Mouse (Mus musculus): ENCODE measurements around the gene Matn3.

Matn3 gene

DNA sequence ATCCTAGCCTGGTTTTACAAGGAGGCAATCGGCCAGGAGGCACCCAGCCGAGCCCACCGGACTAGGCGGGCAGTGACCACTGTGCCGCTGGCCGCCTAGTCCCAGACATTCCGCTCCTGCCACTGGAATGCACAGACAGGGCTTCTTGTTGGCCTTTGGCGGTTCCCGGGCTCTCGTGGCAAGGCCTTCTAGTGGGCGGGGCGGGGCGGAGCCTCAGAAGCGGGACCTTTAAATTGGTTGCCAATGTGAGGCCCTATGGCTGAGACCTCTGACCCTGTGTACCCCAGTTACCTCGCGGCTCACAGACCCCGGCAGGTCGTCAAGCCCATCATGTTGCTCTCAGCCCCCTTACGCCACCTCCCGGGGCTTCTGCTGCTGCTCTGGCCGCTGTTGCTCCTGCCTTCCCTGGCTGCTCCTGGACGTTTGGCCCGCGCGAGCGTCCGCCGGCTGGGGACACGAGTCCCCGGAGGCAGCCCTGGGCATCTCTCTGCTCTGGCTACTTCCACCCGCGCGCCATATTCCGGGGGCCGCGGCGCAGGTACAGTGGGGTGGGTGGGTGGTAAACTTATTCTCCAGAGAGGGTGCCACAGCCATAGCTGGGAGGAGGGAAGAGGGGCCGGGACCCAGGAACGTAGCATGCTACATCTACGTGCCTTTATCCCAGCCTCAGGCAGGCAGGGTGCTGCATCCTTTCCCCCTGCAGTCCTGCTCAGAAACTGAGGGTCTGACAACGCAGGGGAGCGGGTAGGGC is at the start of gene Matn3:
Matn3 (plus strand) TSS at position 216 of the 751 bp plus-strand sequence.
- DNase-seq (ENCODE audit: low spot score): peak; percentile 70

DNA sequence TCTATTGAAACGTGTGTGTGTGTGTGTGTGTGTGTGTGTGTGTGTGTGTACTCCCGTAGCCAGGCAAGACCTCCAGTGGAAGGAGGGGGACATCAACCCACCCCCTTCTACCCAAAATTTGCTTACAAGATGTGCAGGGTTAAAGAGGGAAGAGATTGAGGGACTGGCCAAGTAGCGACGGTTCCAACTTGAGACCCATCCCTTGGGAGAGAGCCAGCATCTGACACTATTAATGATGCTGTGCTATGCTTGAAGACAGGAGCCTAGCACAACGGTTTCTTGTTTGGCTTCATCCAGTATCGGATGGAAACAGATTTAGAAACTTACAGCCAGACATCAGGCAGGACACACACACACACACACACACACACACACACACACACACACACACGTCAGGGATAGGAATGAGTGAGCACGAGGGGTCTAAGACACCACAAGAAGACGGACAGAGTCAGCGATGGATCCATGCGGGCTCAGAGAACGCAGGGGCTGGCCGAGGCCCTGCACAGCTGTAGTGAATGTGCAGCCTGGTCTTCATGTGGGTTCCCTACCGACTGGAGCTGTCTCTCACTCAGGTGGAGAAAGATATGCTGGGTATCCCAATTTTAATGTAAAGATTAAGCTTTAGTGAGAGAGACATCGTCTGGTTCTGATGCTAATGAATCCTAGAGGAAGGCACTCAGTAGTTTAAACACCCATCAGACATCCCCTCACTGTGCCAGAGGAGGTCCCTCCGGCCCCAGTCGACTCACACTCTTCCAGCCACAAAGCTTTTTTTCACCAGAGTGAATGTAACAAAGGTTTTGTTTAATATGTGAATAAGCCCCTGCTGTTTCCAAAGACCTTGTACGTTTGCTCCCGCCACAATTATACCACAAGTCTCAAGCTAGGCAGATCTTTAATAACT is 48.6 kb upstream of the Matn3 start:
- DNase-seq (ENCODE audit: low spot score): no peak

DNA sequence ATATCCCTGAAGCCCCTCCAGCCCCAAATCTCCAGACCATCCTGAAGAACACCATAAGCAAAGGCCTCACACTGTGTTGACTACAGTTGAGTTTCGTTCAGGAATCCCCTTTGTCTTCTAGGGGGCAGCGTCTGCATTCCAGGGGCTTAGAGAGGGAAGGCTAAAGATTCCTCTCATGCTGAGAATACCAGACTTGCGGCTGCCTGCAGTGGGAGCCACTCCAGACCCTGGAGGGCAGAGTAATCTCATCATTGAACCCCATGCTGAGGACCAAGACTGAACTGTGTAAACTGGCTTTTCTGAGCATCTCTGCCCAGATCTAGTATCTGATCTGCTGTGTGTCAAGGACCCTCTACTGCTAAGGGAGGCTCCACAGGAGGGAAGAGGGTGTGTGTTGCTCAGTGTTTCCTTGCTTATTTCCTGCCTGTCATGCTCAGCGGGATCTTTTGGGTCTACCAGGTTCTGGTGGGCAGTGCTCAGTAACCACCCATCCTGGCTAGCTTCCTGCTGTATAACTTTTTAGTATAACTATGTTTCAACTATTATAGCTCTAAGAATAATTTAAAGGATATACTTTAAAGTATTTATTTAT is 47.5 kb upstream of the Matn3 start:
- no peak for DNase-seq (ENCODE audit: low spot score)

DNA sequence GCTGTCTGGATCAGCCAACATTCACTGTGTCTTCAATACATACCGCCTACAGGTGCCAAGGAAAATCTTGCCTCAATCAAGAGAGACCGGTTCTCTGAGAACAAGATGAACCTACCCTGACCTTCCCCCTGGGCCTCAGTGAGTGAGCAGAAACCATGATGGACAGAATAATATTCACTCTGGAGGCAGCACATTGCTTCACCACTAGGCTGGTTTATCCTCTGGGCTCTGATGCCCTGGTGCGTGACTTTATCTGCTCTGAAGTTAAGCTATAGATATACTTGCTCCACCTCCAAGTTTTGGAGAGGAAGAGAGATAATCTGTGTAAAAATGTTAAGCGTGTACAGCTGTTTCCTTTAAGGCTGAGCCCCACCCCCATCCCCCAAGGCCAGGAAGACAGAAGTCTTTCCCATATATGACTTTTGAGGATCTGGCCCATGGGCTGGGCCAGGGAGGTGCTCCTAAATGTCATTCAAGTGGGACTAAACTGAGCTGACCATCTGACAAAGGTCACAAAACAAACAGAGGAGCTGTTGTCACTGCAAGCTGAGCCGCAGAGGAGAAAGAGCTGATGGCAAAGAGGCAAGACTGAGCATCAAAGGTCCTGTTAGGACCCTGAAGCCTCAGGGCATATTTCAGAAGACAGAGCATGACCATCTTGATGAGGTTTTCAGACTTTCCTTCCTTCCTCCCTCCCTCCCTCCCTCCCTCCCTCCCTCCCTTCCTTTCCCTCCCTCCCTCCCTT is 46.6 kb upstream of the Matn3 start:
- DNase-seq (ENCODE audit: low spot score): no peak

DNA sequence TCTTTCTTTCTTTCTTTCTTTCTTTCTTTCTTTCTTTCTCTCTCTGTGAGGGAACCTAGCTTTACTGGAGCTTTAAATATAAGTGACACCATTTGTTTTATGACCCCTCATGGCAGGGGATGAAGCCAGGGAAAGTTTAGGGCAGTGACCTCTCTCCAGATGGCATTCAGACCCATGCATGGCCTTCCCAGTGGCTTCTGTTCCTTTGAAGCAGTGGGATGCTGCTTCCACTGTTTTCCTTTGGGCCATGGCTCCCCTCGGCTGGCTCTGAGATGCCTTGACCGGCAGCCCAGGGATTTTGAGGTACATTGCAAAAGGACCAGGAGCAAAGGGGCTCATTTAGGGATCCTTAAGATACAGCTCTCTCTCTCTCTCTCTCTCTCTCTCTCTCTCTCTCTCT is 45.8 kb upstream of the Matn3 start:
- DNase-seq (ENCODE audit: low spot score): no peak

DNA sequence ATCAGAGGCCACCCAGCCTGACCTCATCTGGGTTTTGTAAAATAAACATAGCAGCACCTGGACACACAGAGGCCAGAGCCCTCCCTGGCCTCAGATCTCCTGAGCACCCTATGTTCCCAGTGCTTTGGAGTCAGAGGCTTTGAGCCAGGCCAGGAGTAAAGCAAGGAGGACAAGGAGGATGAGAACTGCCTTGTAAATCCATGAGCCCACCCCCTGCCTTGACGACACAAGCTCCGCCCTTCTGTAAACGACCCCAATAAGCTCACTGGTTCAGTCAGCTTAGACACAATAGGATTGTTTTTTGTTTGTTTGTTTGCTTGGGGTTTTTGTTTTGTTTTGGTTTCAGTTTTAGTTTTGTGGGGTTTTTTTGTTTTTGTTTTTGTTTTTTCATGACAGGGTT is 45.2 kb upstream of the Matn3 start:
- no peak for DNase-seq (ENCODE audit: low spot score)

DNA sequence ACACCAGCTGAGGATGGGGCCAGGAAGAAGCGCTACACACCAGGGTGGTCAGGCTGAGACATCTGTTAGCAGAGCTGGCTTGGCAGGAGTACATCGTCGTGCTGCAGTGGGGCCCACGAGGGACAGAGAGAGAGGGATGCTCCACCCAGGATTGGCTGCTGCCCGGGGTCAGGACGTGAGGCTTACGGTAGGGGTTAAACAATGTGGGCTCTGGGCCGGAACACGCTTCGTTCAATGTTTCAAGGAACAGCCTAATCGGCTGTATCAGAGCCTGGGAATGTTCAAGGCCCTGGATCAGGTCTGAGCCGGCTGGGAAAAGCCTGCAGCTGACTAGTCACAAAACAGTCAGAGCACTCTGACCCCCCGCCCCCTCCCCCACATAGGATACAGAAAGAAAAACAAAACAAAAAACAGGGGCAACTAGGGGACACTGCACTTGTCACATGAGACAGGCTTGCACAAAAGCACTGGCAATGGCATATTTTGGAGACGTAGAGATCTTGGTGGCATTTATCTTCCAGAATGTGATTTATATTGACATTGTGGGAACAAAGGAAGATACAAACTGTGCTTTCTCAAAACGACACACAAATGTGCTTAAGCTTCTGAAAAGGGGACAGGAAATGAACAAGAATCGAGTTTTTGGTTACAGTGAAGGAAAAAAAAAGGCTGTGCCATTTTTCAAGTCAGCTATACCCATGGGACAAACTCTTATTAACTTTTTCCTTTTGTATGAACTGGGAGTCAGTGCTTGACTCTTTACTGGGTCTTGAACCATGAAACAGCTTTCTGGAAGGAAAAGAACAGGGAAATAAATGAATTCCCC is 34.7 kb upstream of the Matn3 start:
- no peak for DNase-seq (ENCODE audit: low spot score)

DNA sequence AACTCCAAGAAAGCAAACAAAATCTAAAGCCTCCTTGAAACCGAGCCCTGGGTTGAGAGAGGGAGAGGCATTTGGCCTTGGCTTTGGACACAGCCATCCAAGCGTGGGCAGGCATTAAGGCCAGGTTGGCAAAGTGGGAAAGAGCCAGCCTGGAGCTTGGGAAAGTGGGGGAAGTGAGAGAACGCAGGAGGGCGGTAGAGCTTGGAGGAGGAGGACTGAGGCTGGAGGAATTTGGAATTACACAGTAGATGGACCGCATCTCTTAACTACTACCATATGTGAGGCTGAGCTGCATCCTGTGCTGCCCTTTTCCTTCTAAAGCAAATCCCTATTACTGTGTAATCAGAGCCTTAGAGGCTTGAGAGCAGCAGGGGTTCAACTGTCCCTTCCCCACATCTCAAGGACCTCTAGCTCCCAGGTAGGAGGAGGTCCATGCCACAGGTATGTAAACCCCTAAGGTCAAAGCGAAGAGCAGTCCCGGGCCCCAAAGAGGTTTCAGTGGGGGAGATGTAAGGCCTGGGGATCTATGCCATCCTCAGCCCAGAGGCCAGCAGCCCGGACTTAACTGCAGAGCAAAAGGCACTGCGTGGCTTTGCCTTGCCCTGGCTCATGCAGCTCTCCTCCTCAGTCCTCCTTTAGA is 33.9 kb upstream of the Matn3 start:
- DNase-seq (ENCODE audit: low spot score): no peak

DNA sequence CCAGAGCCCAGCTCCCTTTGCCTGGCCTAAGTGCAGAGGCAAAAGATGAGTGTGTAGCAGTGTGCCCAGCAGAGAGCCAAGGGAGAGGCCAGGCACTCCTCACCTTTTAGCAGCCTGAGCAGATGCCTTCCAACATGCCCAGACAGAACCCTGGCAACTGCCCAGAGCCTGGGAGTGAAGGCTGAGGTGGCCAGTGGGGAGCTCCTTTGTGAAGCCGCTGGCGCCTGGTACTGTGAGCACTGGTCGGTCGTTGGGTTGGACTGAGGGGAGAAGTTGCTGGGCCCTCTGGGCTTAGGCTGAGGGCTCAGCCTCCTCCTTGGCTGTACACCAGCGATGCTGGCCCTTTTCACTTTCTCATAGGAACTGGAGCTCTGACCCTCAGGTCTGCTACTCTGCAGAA is 31.4 kb upstream of the Matn3 start:
- DNase-seq (ENCODE audit: low spot score): peak; percentile 75

DNA sequence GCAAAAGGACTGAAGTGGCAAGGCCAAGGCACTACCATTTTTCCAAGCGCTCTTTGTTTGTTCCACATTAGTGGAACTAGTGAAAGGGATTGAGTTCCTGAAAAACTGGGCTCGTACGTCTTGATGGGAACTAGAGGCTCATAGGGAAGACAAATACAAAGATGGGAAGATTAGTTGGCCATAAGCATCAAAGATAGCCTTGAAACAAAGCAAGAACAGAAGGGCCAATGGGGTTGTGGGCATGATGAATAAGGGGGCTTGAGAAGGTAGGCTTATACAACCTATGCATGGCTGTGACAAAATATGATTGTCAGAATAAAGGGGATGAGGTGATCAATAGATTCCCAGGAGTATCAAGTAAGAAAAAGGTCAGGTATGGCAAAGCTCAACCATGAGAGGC is 28.5 kb upstream of the Matn3 start:
- DNase-seq (ENCODE audit: low spot score): no peak

DNA sequence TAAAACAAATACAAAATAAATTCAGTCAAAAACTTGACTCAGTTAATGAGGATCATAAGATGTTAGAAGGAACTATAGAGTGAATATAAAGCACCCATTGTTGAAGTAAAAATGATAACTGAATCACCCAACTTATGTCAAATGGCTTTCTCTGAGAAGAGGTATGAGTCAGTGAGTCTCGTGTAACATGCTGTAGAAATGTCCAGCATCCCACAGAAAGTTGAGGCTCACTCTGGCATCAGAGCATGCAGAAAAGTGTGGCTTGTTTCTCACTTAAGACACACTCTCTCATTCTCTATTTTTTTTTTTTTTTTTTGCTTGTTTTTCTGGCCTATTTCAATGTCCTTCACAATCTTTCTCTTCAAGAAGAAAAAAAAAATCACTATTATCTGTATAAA is 26.7 kb upstream of the Matn3 start:
- DNase-seq (ENCODE audit: low spot score): no peak

DNA sequence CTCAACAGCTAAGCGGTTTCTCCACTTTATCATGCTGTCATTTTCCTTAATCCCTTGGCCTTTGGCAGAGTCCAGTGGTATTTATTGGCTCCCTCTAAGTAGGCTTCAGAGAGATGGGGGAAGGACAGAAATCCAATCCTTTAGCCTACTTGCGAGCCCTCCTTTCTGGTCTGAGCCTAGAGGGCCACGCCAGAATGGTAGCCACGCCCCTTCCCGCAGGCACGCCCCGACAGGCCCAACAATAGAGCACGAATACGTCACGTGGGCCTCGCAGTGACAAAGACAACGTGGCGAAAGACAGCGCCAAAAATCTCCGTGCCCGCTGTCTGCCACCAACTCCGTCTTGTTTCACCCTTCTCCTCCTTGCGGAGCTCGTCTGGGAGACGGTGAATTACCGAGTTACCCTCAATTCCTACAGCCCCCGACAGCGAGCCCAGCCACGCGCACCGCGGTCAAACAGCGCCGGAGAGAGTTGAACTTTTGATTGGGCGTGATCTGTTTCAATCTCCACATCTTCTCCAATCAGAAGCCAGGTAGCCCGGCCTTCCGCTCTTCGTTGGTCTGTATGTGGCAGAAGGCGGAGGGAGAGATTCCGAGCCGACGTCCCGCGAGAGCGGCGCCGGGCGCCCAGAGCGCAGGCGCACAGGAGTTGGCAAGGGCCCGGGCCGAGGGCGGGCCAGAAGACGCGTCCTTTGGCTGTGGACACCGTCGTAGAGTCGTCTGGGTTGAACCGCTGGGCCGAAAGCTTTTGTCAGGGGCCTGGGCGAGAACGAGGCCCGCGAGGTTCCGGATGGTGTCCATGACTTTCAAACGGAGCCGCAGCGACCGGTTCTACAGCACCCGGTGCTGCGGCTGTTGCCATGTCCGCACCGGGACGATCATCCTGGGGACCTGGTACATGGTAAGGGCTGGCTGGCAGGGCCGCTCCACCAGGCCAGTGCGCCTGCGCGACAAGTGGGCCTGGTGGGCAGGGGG is 26.0 kb upstream of the Matn3 start, which contains the start of gene Laptm4a:
Laptm4a (plus strand) TSS at position 271 of the 975 bp plus-strand sequence.
- DNase-seq (ENCODE audit: low spot score): peak; percentile 96

DNA sequence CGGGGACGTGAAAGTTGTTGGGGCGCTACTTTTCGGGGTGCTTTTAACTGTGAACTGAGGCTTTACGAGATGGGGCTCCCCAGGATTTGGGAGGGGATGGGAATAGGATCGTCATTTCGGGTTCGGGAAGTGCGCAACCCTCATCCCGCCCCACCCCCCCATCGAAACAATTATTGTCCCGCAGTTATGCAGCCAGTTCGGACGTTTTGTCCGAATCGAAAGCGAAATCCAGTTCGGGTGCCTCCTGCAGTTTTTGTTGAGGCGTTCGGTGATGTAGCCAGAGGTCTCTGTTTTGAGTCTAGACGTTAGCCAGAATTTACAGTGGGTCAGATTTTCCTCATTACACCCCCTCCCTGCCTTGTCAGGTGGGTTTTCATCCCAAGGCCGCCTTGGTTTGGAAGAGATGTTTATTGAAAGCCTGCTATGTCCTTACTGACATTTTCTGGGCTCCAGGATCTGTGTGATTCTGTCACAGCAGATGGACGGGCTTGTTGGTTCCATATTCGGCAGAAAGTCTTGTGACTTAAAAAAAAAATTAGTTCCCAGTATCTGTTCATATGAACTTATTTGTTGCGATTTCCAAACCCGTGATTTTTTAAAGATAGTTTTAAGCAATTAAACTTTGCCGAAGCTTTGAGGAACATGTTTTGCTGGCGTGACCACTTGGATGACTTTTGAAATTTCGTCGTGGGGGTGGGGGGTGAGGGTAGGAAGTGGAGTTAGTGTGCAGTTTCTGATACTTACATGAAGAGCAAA is 25.2 kb upstream of the Matn3 start:
- DNase-seq (ENCODE audit: low spot score): no peak

DNA sequence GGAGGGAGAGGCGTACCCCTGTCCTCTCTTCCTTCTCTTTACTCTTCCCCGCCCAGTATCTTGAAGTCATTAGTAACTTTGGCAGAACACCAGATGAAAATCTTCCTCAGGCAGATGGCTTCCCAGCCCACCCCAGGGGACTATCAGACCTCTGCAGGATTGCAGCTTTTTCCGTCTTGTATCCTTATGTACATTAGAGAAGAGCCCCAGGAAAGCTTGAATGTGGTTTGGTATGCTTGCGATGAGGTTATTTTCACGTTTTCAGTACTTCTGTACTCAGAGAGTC is 24.7 kb upstream of the Matn3 start:
- no peak for DNase-seq (ENCODE audit: low spot score)

DNA sequence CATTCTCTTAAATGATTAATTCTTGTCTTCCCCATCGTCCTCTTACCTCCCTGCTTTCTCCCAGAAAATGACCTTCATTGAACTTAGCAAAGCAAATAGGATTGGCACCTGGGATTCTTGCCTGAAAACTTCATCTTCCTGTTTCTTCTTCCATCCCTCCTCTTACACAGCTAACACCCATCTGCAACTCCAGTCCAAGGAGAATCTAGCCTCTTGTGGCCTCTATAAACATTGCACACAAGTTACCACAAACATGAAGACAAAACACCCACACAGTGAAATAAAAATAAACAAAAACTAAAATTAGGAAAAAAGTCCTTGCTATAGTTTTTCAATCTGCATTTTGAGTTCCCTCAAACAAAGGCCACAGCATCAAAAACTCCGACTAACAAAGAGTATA is 24.1 kb upstream of the Matn3 start:
- no peak for DNase-seq (ENCODE audit: low spot score)

DNA sequence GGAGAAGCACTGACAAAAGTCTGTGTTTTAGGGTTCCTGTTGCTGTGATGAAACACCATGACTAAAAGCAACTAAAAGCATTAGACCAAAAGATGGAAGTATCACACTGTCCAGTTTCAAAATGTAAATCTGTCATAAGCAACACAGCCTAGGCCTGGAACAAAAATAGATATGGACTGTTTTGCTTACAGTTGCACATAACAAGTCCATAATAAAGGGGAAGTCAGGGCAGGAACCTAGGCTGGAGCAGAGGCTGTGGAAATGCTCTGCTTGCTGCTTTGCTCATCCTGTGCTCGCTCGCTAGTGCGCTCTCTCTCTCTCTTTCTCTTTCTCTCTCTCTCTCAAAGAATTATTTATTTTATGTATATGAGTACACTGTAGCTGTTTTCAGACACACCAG is 20.1 kb upstream of the Matn3 start:
- DNase-seq (ENCODE audit: low spot score): no peak

DNA sequence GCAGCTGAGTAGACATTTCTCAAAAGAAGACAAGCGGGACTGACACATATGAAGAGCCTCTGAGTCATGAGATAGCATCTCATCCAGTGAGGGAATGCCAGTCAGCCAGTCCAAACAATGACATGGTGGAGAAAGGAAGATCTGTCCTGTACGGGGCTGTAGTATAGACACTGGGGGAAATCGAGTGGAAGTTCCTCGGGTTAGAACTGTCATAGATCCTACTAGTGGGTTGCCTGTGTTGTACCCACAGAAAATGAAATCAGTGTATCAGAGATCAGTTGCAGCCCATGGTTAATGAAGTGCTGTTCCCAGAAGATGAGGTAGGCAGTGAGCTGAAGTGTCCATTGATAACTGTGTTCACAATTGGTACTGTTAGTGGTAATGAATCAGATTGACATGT is 19.0 kb upstream of the Matn3 start:
- DNase-seq (ENCODE audit: low spot score): no peak

DNA sequence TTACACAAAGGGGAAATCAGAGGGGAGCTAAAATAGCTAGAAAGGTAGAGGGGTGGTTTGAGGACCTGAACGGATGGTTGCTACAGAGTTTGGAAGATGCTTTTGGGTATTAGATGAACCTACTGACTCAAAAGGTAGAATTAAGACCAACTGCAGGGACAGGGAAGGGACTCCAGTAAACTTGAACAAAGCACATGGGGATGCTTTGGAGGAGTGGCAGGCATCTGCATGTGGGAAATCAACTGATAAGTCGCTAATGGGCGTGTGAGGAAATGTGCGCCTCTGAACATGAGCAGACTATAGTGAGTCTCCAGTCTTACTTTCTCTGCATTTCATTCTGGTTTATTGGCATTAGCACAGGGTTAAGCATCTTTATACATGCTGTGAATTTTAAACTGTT is 16.6 kb upstream of the Matn3 start:
- DNase-seq (ENCODE audit: low spot score): no peak

DNA sequence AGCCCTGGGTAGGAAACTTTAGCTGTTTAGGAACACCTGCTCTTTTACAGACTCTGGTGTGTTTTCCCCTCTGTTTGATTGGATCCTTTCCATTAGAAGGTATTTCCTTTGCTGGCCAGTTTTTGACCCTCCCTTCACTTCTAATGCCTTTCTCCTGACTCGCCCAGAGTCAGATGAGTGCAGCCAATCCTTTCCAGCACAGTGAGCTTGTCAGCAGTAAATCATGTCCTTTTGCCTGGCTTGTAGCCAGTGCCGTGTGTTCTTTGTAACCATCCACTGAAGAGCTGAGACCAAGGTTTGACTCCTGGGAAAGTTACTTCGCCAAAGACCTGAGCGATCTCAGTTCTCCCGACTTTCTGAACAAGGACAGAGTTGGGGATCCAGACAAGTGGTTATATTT is 12.4 kb upstream of the Matn3 start:
- no peak for DNase-seq (ENCODE audit: low spot score)

Measured in urinary bladder, postnatal 25 days (tissue).